Mouse (Mus musculus): ENCODE measurements around the gene Hip1. TPM values are rescaled to one million over a fixed set of nuclear protein-coding genes. Genes with fewer than 3 reads are reported as not detected.

Gene Hip1
- total and polyA plus RNA-seq, 3 experiments, result 22.2 to 29.6 (median 25.0) TPM

DNA sequence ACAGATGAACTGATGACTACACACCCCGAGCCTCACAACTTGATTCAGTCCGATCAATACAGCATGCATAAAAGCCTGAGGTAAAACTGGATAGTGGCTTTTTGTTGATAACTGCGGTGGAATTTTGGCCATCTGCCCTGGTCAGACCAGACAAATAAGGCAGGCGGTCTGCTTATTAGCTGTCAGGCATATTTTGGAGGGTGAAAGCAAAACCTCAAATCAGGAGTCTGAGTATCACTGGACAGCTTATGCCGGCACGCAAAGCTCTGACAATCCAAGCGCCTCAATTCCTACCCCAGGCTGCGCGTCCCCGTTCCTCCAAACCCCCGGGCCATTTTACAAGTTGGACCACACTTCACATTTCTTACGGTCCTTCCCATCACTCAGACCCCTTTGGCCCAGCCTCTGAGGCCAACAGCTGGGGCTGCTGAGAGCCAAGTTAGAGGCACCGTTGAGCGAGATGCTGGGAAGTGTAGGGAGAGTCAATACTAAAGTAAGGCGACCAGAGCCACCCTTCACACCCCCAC, 825 bp downstream of the Hip1 start:
- intact Hi-C loops (cut with DNase I), result loop anchor here (2.0 kb wide), 1 partner anchor 17 kb away; no protein-coding TSS in a partner anchor
- DNase-seq, result peak; percentile 48 to 56
- Histone ChIP-seq H3K27me3 (ENCODE audit: control insufficient read depth, insufficient read depth, low read length) (no peaks in the 10 kb centered on the region), H3K4me3 (peak overlapping the region; percentile 99), H3K79me2 (replicated peaks; ENCODE audit: control insufficient read depth, insufficient read depth, low read length) (peaks cover 7% of the 10 kb centered on the region; the same call in 1 of the 2 replicates), H3K36me3 (ENCODE audit: control insufficient read depth, insufficient read depth, low read length) (no peaks in the 10 kb centered on the region), H3K9ac (ENCODE audit: low read depth, low read length) (peak overlapping the region; percentile 82), H3K27ac (peak overlapping the region; percentile 97), H3K4me1 (ENCODE audit: control insufficient read depth, insufficient read depth, low read length) (peaks cover 5% of the 10 kb centered on the region)
- TF ChIP-seq CTCF (IDR thresholded peaks at IDR 0.05) (no peak), POLR2A (IDR thresholded peaks at IDR 0.05; ENCODE audit: insufficient read depth, low read depth, low read length) (0 out of 2 replicates have a peak, but pooled peaks have one; percentile 13), EP300 (IDR thresholded peaks at IDR 0.05; ENCODE audit: insufficient read depth, low read depth, low read length) (0 out of 2 replicates have a peak, but pooled peaks have one; percentile 4)
- 3% methylated on average over 15 of the region's 15 CpGs for WGBS

- H3K27me3 ChIP-seq (ENCODE audit: control insufficient read depth, insufficient read depth, low read length), result no peaks in the 10 kb centered on the region
- intact Hi-C loops (cut with DNase I), result no loop called here
- peak in 1 of 2 experiments; percentile 31 for DNase-seq
- TF ChIP-seq CTCF (IDR thresholded peaks at IDR 0.05) (no peak), EP300 (IDR thresholded peaks at IDR 0.05; ENCODE audit: insufficient read depth, low read depth, low read length) (no peak), POLR2A (IDR thresholded peaks at IDR 0.05; ENCODE audit: insufficient read depth, low read depth, low read length) (no peak)
- no peak overlapping the region for H3K4me3 ChIP-seq
- H3K79me2 ChIP-seq (replicated peaks; ENCODE audit: control insufficient read depth, insufficient read depth, low read length), result peaks cover 12% of the 10 kb centered on the region
- peaks cover 8% of the 10 kb centered on the region for H3K36me3 ChIP-seq (ENCODE audit: control insufficient read depth, insufficient read depth, low read length)
- WGBS, result 83% methylated on average over 10 of the region's 10 CpGs
- peak overlapping the region; percentile 57; the same call in 1 of the 2 replicates for H3K27ac ChIP-seq
- H3K4me1 ChIP-seq (ENCODE audit: control insufficient read depth, insufficient read depth, low read length), result peaks cover 25% of the 10 kb centered on the region
- H3K9ac ChIP-seq (ENCODE audit: low read depth, low read length), result no peak overlapping the region
These were observed 7.1 kb downstream of the Hip1 start for GRCm38 (mm10) chr5:135537794-135538214.

- H3K4me1 ChIP-seq (ENCODE audit: control insufficient read depth, insufficient read depth, low read length), result peaks cover 27% of the 10 kb centered on the region
- peak in 1 of 2 experiments; percentile 58 for DNase-seq
- intact Hi-C loops (cut with DNase I), result no loop called here
- H3K27me3 ChIP-seq (ENCODE audit: control insufficient read depth, insufficient read depth, low read length), result no peaks in the 10 kb centered on the region
- WGBS, result 45% methylated on average over 4 of the region's 4 CpGs
- TF ChIP-seq EP300 (IDR thresholded peaks at IDR 0.05; ENCODE audit: insufficient read depth, low read depth, low read length), result 0 out of 2 replicates have a peak, but pooled peaks have one; percentile 35
- no peak for TF ChIP-seq CTCF (IDR thresholded peaks at IDR 0.05)
- TF ChIP-seq POLR2A (IDR thresholded peaks at IDR 0.05; ENCODE audit: insufficient read depth, low read depth, low read length), result no peak
- no peak overlapping the region for H3K9ac ChIP-seq (ENCODE audit: low read depth, low read length)
- H3K36me3 ChIP-seq (ENCODE audit: control insufficient read depth, insufficient read depth, low read length), result peaks cover 9% of the 10 kb centered on the region
- peaks cover 12% of the 10 kb centered on the region for H3K79me2 ChIP-seq (replicated peaks; ENCODE audit: control insufficient read depth, insufficient read depth, low read length)
- peak overlapping the region; percentile 57 for H3K27ac ChIP-seq
- no peak overlapping the region for H3K4me3 ChIP-seq
These were observed 7.6 kb downstream of the Hip1 start for GRCm38 (mm10) chr5:135537326-135537725.

DNA sequence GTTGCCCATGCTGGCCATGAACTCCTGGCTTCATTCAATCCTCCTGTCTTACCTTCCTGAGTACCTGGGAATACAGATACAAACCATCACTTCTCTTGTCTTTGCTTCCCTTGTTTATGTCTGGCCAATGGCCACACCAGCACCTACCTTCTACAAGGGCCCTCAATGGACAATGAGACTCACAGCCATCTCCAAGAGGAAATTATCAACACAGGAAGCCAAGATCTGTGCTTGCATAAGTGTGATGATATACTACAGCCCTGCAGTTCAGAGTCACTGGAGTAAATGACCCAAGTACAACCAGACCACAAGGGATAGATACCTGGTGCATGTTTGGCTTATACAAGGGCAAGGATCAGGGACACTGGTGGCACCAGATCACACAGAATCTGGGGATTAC, 9.1 kb downstream of the Hip1 start:
- Histone ChIP-seq H3K4me1 (ENCODE audit: control insufficient read depth, insufficient read depth, low read length) (peaks cover 33% of the 10 kb centered on the region), H3K36me3 (ENCODE audit: control insufficient read depth, insufficient read depth, low read length) (peaks cover 9% of the 10 kb centered on the region), H3K79me2 (replicated peaks; ENCODE audit: control insufficient read depth, insufficient read depth, low read length) (peaks cover 11% of the 10 kb centered on the region), H3K9ac (ENCODE audit: low read depth, low read length) (no peak overlapping the region), H3K27ac (peak overlapping the region; percentile 57), H3K4me3 (no peak overlapping the region), H3K27me3 (ENCODE audit: control insufficient read depth, insufficient read depth, low read length) (no peaks in the 10 kb centered on the region)
- DNase-seq, result no peak
- TF ChIP-seq CTCF (IDR thresholded peaks at IDR 0.05), result no peak
- no peak for TF ChIP-seq EP300 (IDR thresholded peaks at IDR 0.05; ENCODE audit: insufficient read depth, low read depth, low read length)
- no peak for TF ChIP-seq POLR2A (IDR thresholded peaks at IDR 0.05; ENCODE audit: insufficient read depth, low read depth, low read length)
- intact Hi-C loops (cut with DNase I), result no loop called here

DNA sequence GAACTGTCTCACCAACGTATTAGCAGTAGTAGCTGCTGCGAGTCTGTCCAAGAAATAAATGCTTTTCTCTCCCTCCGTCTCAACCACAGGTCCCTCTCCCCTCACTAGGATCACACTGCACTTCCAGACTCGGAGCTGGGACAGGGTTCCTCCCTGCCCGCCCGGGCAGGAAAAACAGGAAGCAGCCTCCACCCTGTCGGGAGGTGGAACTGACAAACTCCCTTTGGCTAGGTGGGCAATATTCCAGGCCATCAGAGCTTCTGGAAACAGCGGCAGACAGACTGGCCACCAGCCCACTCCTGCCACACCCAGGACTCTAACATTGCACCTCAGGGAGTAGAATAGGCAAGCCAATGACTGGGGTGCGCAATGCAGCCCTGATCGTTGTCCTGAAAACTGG, 11.5 kb downstream of the Hip1 start:
- H3K27ac ChIP-seq, result peak overlapping the region; percentile 95
- H3K9ac ChIP-seq (ENCODE audit: low read depth, low read length), result peak overlapping the region; percentile 64
- peaks cover 35% of the 10 kb centered on the region for H3K4me1 ChIP-seq (ENCODE audit: control insufficient read depth, insufficient read depth, low read length)
- intact Hi-C loops (cut with DNase I), result loop anchor here (2.0 kb wide), 1 partner anchor 45 kb away; no protein-coding TSS in a partner anchor
- peaks cover 9% of the 10 kb centered on the region for H3K36me3 ChIP-seq (ENCODE audit: control insufficient read depth, insufficient read depth, low read length)
- H3K27me3 ChIP-seq (ENCODE audit: control insufficient read depth, insufficient read depth, low read length), result no peaks in the 10 kb centered on the region
- H3K4me3 ChIP-seq, result peak overlapping the region; percentile 33
- WGBS, result 11% methylated on average over 10 of the region's 10 CpGs
- H3K79me2 ChIP-seq (replicated peaks; ENCODE audit: control insufficient read depth, insufficient read depth, low read length), result peaks cover 5% of the 10 kb centered on the region
- TF ChIP-seq POLR2A (IDR thresholded peaks at IDR 0.05; ENCODE audit: insufficient read depth, low read depth, low read length), result peak; percentile 80
- TF ChIP-seq CTCF (IDR thresholded peaks at IDR 0.05), result peak; percentile 15; the same call in 1 of the 2 replicates
- peak; percentile 89 for TF ChIP-seq EP300 (IDR thresholded peaks at IDR 0.05; ENCODE audit: insufficient read depth, low read depth, low read length)
- peak; percentile 80 to 89 for DNase-seq

DNA sequence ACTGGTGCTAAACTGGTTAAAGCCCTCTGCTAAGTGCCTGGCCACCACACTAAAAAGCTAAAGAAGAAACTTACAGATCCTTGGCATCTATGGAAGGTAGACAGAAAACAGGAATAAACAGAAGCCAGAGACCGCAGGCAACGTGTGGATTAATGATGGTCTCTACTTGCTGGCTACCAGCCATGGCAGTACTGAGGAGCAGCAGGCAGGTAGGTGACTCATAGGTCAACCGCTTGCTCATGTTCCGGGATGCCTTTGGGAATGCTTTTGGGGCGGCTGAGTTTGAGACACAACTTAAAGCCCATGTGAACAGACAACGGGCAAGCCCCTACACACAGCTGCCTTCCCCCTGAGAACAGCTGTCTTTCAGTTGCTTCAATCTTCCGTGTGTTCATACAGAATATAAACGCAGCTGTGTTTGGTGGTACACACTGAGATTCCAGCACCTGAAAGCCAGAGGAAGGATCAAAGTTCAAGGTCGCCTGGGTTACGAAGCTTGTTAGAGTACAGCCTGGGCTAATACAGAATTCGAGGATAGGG, 13.5 kb downstream of the Hip1 start:
- intact Hi-C loops (cut with DNase I), result no loop called here
- TF ChIP-seq CTCF (IDR thresholded peaks at IDR 0.05) (no peak), POLR2A (IDR thresholded peaks at IDR 0.05; ENCODE audit: insufficient read depth, low read depth, low read length) (no peak), EP300 (IDR thresholded peaks at IDR 0.05; ENCODE audit: insufficient read depth, low read depth, low read length) (no peak)
- peaks cover 31% of the 10 kb centered on the region for H3K4me1 ChIP-seq (ENCODE audit: control insufficient read depth, insufficient read depth, low read length)
- WGBS, result 69% methylated on average over 11 of the region's 11 CpGs
- peaks cover 11% of the 10 kb centered on the region for H3K36me3 ChIP-seq (ENCODE audit: control insufficient read depth, insufficient read depth, low read length)
- H3K27ac ChIP-seq, result peak overlapping the region; percentile 95
- DNase-seq, result no peak
- no peaks in the 10 kb centered on the region for H3K27me3 ChIP-seq (ENCODE audit: control insufficient read depth, insufficient read depth, low read length)
- no peak overlapping the region for H3K9ac ChIP-seq (ENCODE audit: low read depth, low read length)
- no peaks in the 10 kb centered on the region; the same call in 1 of the 2 replicates for H3K79me2 ChIP-seq (replicated peaks; ENCODE audit: control insufficient read depth, insufficient read depth, low read length)
- no peak overlapping the region for H3K4me3 ChIP-seq

Data from heart, adult 2 months (tissue).